Mouse (Mus musculus): ENCODE results near the gene Oaz2.
"Not testable (repeated sequence)": the region's sequence is repeated elsewhere in the genome, so short reads cannot be mapped to it uniquely, and the experiment has no call there.

Oaz2 gene

GRCm38 (mm10) chr9:65667701-65668100 is at the start of gene Oaz2:
TSS of gene Oaz2 (plus strand) at chr9:65668001.
- no peak for DNase-seq

GRCm38 (mm10) chr9:65619311-65619710 is 48.5 kb upstream of the Oaz2 start:
- no peak for DNase-seq

GRCm38 (mm10) chr9:65621196-65621595 is 46.6 kb upstream of the Oaz2 start:
- DNase-seq = no peak

GRCm38 (mm10) chr9:65621666-65622065 is 46.1 kb upstream of the Oaz2 start:
- no peak for DNase-seq

GRCm38 (mm10) chr9:65622826-65623225 is 45.0 kb upstream of the Oaz2 start:
- DNase-seq = no peak

- no peak for DNase-seq
These were observed 43.5 kb upstream of the Oaz2 start for GRCm38 (mm10) chr9:65624266-65624665.

GRCm38 (mm10) chr9:65629025-65629766 is 38.6 kb upstream of the Oaz2 start, which contains the start of gene Rbpms2:
TSS of gene Rbpms2 (plus strand) at chr9:65629648.
- DNase-seq = peak; percentile 55

- DNase-seq = peak; percentile 63
These were observed 37.8 kb upstream of the Oaz2 start for GRCm38 (mm10) chr9:65629767-65630630.

- DNase-seq = peak; percentile 43
These were observed 37.0 kb upstream of the Oaz2 start for GRCm38 (mm10) chr9:65630631-65631353.

- DNase-seq = peak; percentile 2
These were observed 36.3 kb upstream of the Oaz2 start for GRCm38 (mm10) chr9:65631354-65632021.

- no peak for DNase-seq
These were observed 32.0 kb upstream of the Oaz2 start for GRCm38 (mm10) chr9:65635766-65636165.

GRCm38 (mm10) chr9:65636926-65637325 is 30.9 kb upstream of the Oaz2 start:
- no peak for DNase-seq

GRCm38 (mm10) chr9:65639065-65639464 is 28.7 kb upstream of the Oaz2 start:
- DNase-seq = no peak

- DNase-seq = peak; percentile 30
These were observed 26.9 kb upstream of the Oaz2 start for GRCm38 (mm10) chr9:65640838-65641410.

GRCm38 (mm10) chr9:65641446-65642052 is 26.3 kb upstream of the Oaz2 start:
- DNase-seq = no peak

GRCm38 (mm10) chr9:65642546-65642945 is 25.3 kb upstream of the Oaz2 start:
- no peak for DNase-seq

- DNase-seq = no peak
These were observed 22.8 kb upstream of the Oaz2 start for GRCm38 (mm10) chr9:65644960-65645359.

GRCm38 (mm10) chr9:65645984-65646383 is 21.8 kb upstream of the Oaz2 start:
- DNase-seq = no peak

GRCm38 (mm10) chr9:65646782-65647181 is 21.0 kb upstream of the Oaz2 start:
- no peak for DNase-seq

- no peak for DNase-seq
These were observed 19.1 kb upstream of the Oaz2 start for GRCm38 (mm10) chr9:65648730-65649129.

- peak; percentile 66 for DNase-seq
These were observed 17.8 kb upstream of the Oaz2 start for GRCm38 (mm10) chr9:65649997-65650396.

- not testable (repeated sequence) for DNase-seq
These were observed 15.8 kb upstream of the Oaz2 start for GRCm38 (mm10) chr9:65651957-65652356.
